Mouse (Mus musculus): ENCODE results near the gene Fopnl. TPM values are rescaled to one million over a fixed set of nuclear protein-coding genes. Genes with fewer than 3 reads are reported as not detected.

Gene Fopnl
- polyA plus RNA-seq, 1 experiment from 2014 or later = 56.6 TPM

DNA sequence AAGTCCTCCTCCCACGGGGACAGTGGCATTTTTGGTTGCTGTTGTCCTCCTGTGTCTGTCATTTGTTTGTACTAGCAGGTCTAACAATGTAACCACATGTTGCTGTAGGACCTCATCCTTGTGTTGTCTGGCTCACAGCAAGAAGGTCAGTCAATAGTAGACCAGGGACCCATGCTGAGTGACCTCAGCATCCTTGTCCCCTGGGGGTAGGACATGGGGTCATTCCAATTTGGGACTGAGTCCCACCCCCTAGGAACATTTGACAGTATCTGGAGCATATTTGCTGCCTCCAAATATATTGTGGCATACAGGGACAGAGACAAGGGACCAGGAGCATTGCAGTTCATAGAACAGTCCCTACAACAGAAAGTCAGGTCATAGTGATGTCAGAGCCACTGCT lies 67.3 kb downstream of the Fopnl start:
- POLR2A ChIA-PET = no interaction called here
- CTCF ChIA-PET = no interaction called here
- H3K27me3 ChIP-seq = no peaks in the 10 kb centered on the region
- TF ChIP-seq CTCF (IDR thresholded peaks at IDR 0.05) = no peak
- in situ Hi-C loops (cut with MboI; ENCODE audit: low pct_unique_long_range_greater_than_20kb) = no loop called here
- DNase-seq (ENCODE audit: low read depth, low spot score) = no peak
- no peak for ATAC-seq

Other genes starting within 250 kb of the Fopnl start
- 81.0 TPM for gene Nde1, start 154.1 kb downstream of the Fopnl start, polyA plus RNA-seq (2021)
- gene Marf1, start 154.1 kb downstream of the Fopnl start, polyA plus RNA-seq (2021) = 23.4 TPM
- gene Myh11, start 26.0 kb downstream of the Fopnl start, polyA plus RNA-seq (2021) = 0.04 TPM
- gene Abcc1, start 44.2 kb upstream of the Fopnl start, polyA plus RNA-seq (2021) = 28.3 TPM
- not detected for gene A630010A05Rik, start 244.9 kb upstream of the Fopnl start, polyA plus RNA-seq (2021)

Measured in Patski (cell line).